Mouse (Mus musculus) brain, adult 10 weeks (tissue): ENCODE results near the gene Them4. TPM values are rescaled to one million over a fixed set of nuclear protein-coding genes. Genes with fewer than 3 reads are reported as not detected.

Experiments used
- polyA plus RNA-seq: library from polyadenylated mRNA; stranded (reverse); fragments of 350-450 nt; fragmentation: Illumina TruSeq; extraction: RNeasy Lipid Tissue Mini Kit (QIAGEN cat#74804); gene quantifications from one replicate; pipeline ENCODE4 v1.2.3, GENCODE M21; 2015; ENCODE audit warnings: low read depth, low replicate concordance

Gene Them4
- 37.3 TPM for polyA plus RNA-seq

GRCm38 (mm10) chr3:94309633-94310363 is at the start of gene Them4:
Gene Them4, plus strand, starts transcription at chr3:94310089.

GRCm38 (mm10) chr3:94263736-94264135 is 46.2 kb upstream of the Them4 start, which contains the start of gene Gm4778:
Gene Gm4778, plus strand, starts transcription at chr3:94264036.

DNA sequence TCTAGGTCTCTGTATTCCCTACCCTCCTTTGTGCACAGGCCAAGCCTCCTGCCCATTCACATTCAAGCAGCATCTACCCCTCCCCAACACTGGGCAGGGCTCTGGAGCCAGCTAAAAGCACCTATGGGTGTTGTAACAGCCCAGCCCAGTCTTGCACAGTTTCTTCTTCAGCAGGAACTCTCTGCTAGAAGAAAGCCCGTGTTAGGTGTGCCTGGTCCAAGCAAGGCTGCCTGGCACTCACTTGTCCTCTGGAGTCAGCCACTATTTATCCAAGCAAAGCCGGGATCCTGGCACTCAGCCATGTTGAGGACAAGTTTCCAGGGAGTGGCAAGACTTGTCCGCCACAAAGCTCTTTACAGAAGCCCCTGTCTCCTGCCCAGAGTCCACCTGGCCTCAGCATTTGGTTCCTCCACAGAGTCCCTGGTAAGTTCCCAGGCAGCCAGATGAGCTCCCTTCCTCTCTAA is 32.1 kb downstream of the Them4 start, which contains the start of gene Them5:
Them5 (plus strand) TSS at position 141 of the 464 bp plus-strand sequence.

DNA sequence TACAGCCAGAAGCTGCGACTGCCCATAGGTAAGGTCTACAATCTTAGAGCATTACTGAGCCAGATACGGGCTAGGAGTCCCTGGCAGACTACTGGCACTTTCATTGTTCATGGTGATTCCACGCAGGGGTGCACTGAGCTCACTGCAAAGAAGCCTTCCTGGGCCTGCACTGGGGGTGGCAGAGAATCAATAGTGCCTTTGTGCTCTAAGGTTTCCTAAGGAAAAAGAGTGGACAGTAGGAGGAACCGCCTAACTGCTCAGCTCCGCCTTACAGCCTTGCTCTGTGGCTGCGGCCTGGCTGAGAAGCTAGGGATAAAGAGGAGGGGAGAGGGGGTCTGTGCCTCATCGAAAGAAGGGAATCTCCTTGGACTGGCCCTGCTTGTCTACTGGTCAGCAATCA is 52.2 kb downstream of the Them4 start, which contains the start of gene C2cd4d:
C2cd4d (plus strand) TSS at position 301 of the 400 bp plus-strand sequence.

DNA sequence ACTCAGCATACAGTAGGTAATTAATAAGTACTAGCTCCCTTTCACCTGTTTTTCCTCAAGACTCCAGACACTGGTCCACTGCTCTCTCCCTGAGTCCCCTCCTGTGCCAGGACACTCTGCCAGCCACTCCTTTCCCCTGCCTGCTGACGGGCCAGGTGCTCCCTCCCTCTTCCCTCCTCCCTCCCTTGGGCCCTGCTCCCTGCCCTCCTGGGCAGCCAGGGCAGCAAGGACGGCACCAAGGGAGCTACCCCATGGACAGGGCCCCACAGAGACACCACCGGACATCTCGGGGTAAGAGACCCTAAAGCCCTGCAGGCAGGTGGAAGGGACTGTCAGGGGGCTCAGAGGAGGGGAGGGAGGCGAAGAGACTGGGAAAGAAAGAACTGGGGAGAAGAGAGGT is 62.8 kb downstream of the Them4 start, which contains the start of gene Rorc:
Rorc (plus strand) TSS at position 154 of the 400 bp plus-strand sequence.

Other genes starting within 250 kb of the Them4 start
- not detected for gene Gm10697, start 237.4 kb upstream of the Them4 start, polyA plus RNA-seq
- gene Gm10696, start 131.9 kb upstream of the Them4 start, polyA plus RNA-seq, result not detected
- gene Gm5286, start 113.4 kb upstream of the Them4 start, polyA plus RNA-seq, result not detected
- gene Gm4778, start 46.1 kb upstream of the Them4 start, polyA plus RNA-seq, result not detected
- not detected for gene Them5, start 32.0 kb downstream of the Them4 start, polyA plus RNA-seq
- 1.3 TPM for gene C2cd4d, start 52.3 kb downstream of the Them4 start, polyA plus RNA-seq
- 3.6 TPM for gene Rorc, start 62.7 kb downstream of the Them4 start, polyA plus RNA-seq
- 1.4 TPM for gene Lingo4, start 88.4 kb downstream of the Them4 start, polyA plus RNA-seq
- gene Tdrkh, start 103.2 kb downstream of the Them4 start, polyA plus RNA-seq, result 30.5 TPM
- gene Mrpl9, start 133.2 kb downstream of the Them4 start, polyA plus RNA-seq, result 62.1 TPM
- not detected for gene Oaz3, start 133.8 kb downstream of the Them4 start, polyA plus RNA-seq
- gene Celf3, start 168.2 kb downstream of the Them4 start, polyA plus RNA-seq, result 140 TPM
- gene Riiad1, start 170.3 kb downstream of the Them4 start, polyA plus RNA-seq, result 7.8 TPM